Mouse (Mus musculus) forebrain, embryonic 11.5 days (tissue): ENCODE measurements at regions not wholly inside any gene's neighbourhood (a gene's known extent, or its start where the extent isn't known, plus 50 kb on each side); places are given as distances from the start of the nearest gene placed in this dataset.

Experiments
- ATAC-seq: fragments of 200-750 bp; cut with Nextera tagmentation; replicated peaks from 2 replicates; pipeline ENCODE4 v1.8.0; 2017; ENCODE audit warnings: moderate TSS enrichment; ENCODE audit not compliant: low FRiP score
- DNase-seq: peaks from one replicate; pipeline ENCODE4 v3.0.0-alpha.2; 2017; ENCODE audit warnings: low spot score
- H3K27ac ChIP-seq: fragments of 300-500 bp; sonication (generic); 2 replicates; pipeline ENCODE4 v1.5.1; 2014; ENCODE audit warnings: low read depth, low read length
- H3K27me3 ChIP-seq: fragments of 300-500 bp; sonication (generic); 2 replicates; pipeline ENCODE4 v1.6.1; 2014; ENCODE audit warnings: mild to moderate bottlenecking, low read length, mixed read lengths; ENCODE audit not compliant: control insufficient read depth, insufficient read depth
- H3K36me3 ChIP-seq: fragments of 300-500 bp; sonication (generic); 2 replicates; pipeline ENCODE4 v1.6.1; 2014; ENCODE audit warnings: mild to moderate bottlenecking, low read length, moderate library complexity, mixed read lengths; ENCODE audit not compliant: control insufficient read depth, insufficient read depth
- H3K4me1 ChIP-seq: fragments of 300-500 bp; sonication (generic); replicated peaks from 2 replicates; pipeline ENCODE4 v1.6.1; 2014; ENCODE audit warnings: low read length, mixed read lengths; ENCODE audit not compliant: control insufficient read depth, insufficient read depth
- H3K4me2 ChIP-seq: fragments of 300-500 bp; sonication (generic); 2 replicates; pipeline ENCODE4 v1.6.1; 2014; ENCODE audit warnings: low read depth, mild to moderate bottlenecking, low read length, moderate library complexity, mixed read lengths; ENCODE audit not compliant: severe bottlenecking
- H3K4me3 ChIP-seq: fragments of 300-500 bp; sonication (generic); 2 replicates; pipeline ENCODE4 v1.5.1; 2014; ENCODE audit warnings: low read depth, low read length
- H3K9ac ChIP-seq: fragments of 300-500 bp; sonication (generic); 2 replicates; pipeline ENCODE4 v1.6.1; 2014; ENCODE audit warnings: low read length
- H3K9me3 ChIP-seq: fragments of 300-500 bp; sonication (generic); 2 replicates; pipeline ENCODE4 v1.6.1; 2016; ENCODE audit warnings: low read length, mixed read lengths; ENCODE audit not compliant: control insufficient read depth
- WGBS: fragments of 180-500 bp; shearing (Covaris S2); extraction: QIAGEN DNeasy Blood & Tissue Kit; methylation state at CpG from one replicate; pipeline ENCODE4 v1.1.7; 2014; 5-methylcytosine and 5-hydroxymethylcytosine counted together

- WGBS: 21% methylated on average over 16 of the region's 16 CpGs
- Histone ChIP-seq H3K27ac (no peak overlapping the region), H3K4me1 (no peaks in the 10 kb centered on the region), H3K4me2 (no peak overlapping the region), H3K36me3 (no peaks in the 10 kb centered on the region), H3K4me3 (no peak overlapping the region), H3K9me3 (no peaks in the 10 kb centered on the region), H3K9ac (no peak overlapping the region), H3K27me3 (no peaks in the 10 kb centered on the region)
- DNase-seq (peak; percentile 92), ATAC-seq (peak; percentile 76)
Observed at GRCm38 (mm10) chr1:155006539-155007486, 92.6 kb downstream of the Ier5 start.

- Histone ChIP-seq H3K4me2 (no peak overlapping the region), H3K4me1 (no peaks in the 10 kb centered on the region), H3K27me3 (no peaks in the 10 kb centered on the region), H3K36me3 (no peaks in the 10 kb centered on the region), H3K4me3 (no peak overlapping the region), H3K9ac (no peak overlapping the region), H3K9me3 (no peaks in the 10 kb centered on the region), H3K27ac (no peak overlapping the region)
- 86% methylated on average over 10 of the region's 10 CpGs for WGBS
- ATAC-seq (no peak), DNase-seq (no peak)
Observed at GRCm38 (mm10) chr1:155006099-155006498, 93.3 kb downstream of the Ier5 start.

- Histone ChIP-seq H3K9me3 (no peaks in the 10 kb centered on the region), H3K9ac (no peak overlapping the region), H3K4me1 (peaks cover 7% of the 10 kb centered on the region; the same call in 1 of the 2 replicates), H3K27ac (no peak overlapping the region), H3K4me3 (no peak overlapping the region), H3K36me3 (no peaks in the 10 kb centered on the region), H3K4me2 (no peak overlapping the region), H3K27me3 (no peaks in the 10 kb centered on the region)
- no peak for ATAC-seq
- DNase-seq: no peak
Observed at GRCm38 (mm10) chr1:155000301-155000700, 99.1 kb downstream of the Ier5 start.

DNA sequence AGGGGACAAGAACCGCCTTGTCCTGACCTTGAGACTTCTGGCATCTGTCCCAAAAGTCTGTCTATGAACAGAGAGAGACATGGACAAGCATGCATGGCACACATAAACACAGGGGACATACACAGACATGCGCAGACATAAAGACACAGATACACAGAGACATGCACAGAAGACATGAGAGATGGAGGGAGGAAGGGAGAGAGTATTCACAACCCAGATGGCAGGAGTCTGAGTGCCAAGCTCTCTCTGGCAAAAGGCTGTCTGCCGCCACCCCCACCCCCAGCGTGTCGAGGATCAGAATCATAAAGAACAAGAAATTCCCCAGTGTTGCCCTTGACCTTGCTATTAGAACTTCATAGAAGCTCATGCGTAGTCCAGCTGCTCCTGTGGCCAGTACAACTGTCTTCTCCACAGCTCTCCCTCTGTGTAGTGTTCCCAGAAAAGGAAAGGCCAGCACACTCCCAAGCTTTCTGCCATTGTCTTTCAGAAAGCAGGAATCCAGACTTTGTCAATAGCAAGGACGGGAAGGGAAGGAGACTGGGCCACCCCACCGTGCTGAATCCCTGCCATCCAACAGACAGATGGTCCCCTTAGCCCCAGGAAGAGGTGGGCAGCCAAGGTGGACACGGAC, 99.8 kb downstream of the Ier5 start:
- no peak overlapping the region for H3K4me3 ChIP-seq
- DNase-seq: no peak
- no peak overlapping the region for H3K9ac ChIP-seq
- no peaks in the 10 kb centered on the region for H3K36me3 ChIP-seq
- no peak overlapping the region for H3K27ac ChIP-seq
- peaks cover 7% of the 10 kb centered on the region; the same call in 1 of the 2 replicates for H3K4me1 ChIP-seq
- ATAC-seq: no peak
- no peaks in the 10 kb centered on the region for H3K9me3 ChIP-seq
- 81% methylated on average over 9 of the region's 9 CpGs for WGBS
- no peak overlapping the region for H3K4me2 ChIP-seq
- H3K27me3 ChIP-seq: no peaks in the 10 kb centered on the region

GRCm38 (mm10) chr1:154995778-154996390, 103.6 kb downstream of the Ier5 start:
- ATAC-seq (no peak), DNase-seq (no peak)
- Histone ChIP-seq H3K4me1 (peaks cover 7% of the 10 kb centered on the region; the same call in 1 of the 2 replicates), H3K9ac (no peak overlapping the region), H3K27me3 (no peaks in the 10 kb centered on the region), H3K9me3 (no peaks in the 10 kb centered on the region), H3K4me2 (no peak overlapping the region), H3K36me3 (no peaks in the 10 kb centered on the region), H3K4me3 (no peak overlapping the region), H3K27ac (no peak overlapping the region)
- 71% methylated on average over 9 of the region's 9 CpGs for WGBS

- Histone ChIP-seq H3K9ac (no peak overlapping the region), H3K4me2 (no peak overlapping the region), H3K27me3 (no peaks in the 10 kb centered on the region), H3K4me1 (peaks cover 7% of the 10 kb centered on the region; the same call in 1 of the 2 replicates), H3K4me3 (no peak overlapping the region), H3K9me3 (no peaks in the 10 kb centered on the region), H3K36me3 (no peaks in the 10 kb centered on the region), H3K27ac (no peak overlapping the region)
- no peak for ATAC-seq
- WGBS: 83% methylated on average over 21 of the region's 21 CpGs
- no peak for DNase-seq
Observed at GRCm38 (mm10) chr1:154993927-154994856, 105.2 kb downstream of the Ier5 start.

DNA sequence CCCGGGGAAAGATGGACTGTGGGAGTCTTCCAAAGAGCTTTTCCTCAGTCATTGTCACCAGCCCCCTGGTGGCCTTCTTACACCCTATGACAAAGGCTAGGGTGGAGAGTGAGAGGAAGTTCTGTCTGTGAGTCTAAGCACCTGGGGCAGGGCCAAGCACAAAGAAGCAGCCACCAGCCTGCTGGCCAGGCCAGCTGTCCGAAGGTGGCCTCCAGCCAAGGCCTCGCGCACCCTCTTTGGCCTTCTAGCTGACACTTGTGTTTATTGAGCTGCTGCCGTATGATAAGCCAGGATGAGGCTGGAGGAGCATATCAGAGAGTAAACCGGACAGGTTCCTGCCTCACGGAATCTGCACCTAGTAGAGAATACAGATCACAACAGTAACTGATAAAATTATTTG, 99.0 kb upstream of the Cacna1e start:
- H3K9ac ChIP-seq: no peak overlapping the region
- 90% methylated on average over 7 of the region's 7 CpGs for WGBS
- ATAC-seq: no peak
- no peaks in the 10 kb centered on the region for H3K27me3 ChIP-seq
- H3K9me3 ChIP-seq: no peaks in the 10 kb centered on the region
- no peaks in the 10 kb centered on the region for H3K4me1 ChIP-seq
- DNase-seq: no peak
- H3K4me3 ChIP-seq: no peak overlapping the region
- no peak overlapping the region for H3K27ac ChIP-seq
- H3K36me3 ChIP-seq: no peaks in the 10 kb centered on the region
- H3K4me2 ChIP-seq: no peak overlapping the region

GRCm38 (mm10) chr1:154982836-154983235, 98.5 kb upstream of the Cacna1e start:
- Histone ChIP-seq H3K9ac (no peak overlapping the region), H3K9me3 (no peaks in the 10 kb centered on the region), H3K4me1 (no peaks in the 10 kb centered on the region), H3K27ac (no peak overlapping the region), H3K36me3 (no peaks in the 10 kb centered on the region), H3K4me3 (no peak overlapping the region), H3K4me2 (no peak overlapping the region), H3K27me3 (no peaks in the 10 kb centered on the region)
- ATAC-seq (no peak), DNase-seq (no peak)
- 92% methylated on average over 9 of the region's 9 CpGs for WGBS
